Mouse (Mus musculus) lung, adult 2 months (tissue): ENCODE measurements around the gene Agl.

Experiments used
- CTCF ChIP-seq: fragments of 200-500 bp; IDR thresholded peaks from 2 replicates; pipeline ENCODE4 v1.5.1; 2011; ENCODE audit warnings: mild to moderate bottlenecking, low read length, control low read depth; ENCODE audit not compliant: insufficient read depth
- POLR2A ChIP-seq: fragments of 200-500 bp; IDR thresholded peaks from 2 replicates; pipeline ENCODE4 v1.6.1; 2011; ENCODE audit warnings: low read depth, mild to moderate bottlenecking, control low read depth, low read length, borderline replicate concordance; ENCODE audit errors: extremely low read depth

GRCm38 (mm10) chr3:116784290-116784689, 23.7 kb downstream of the Agl start:
- TF ChIP-seq POLR2A (no peak), CTCF (no peak)
